Mouse (Mus musculus): ENCODE measurements around the gene Lsm14a. TPM values are rescaled to one million over a fixed set of nuclear protein-coding genes. Genes with fewer than 3 reads are reported as not detected.

Gene Lsm14a
- 10 to 100 TPM; 80.6 to 95.3 (median 90.6) TPM for total RNA-seq (2022)

- DNase-seq (ENCODE audit: low spot score in 2 of 2): no peak
Measured at GRCm38 (mm10) chr7:34393215-34393614, at the start of gene Lsm14a. TSS of gene Lsm14a (minus strand) at chr7:34393315.

GRCm38 (mm10) chr7:34438903-34439302 lies 45.8 kb upstream of the Lsm14a start:
- DNase-seq (ENCODE audit: low spot score in 2 of 2): no peak

DNA sequence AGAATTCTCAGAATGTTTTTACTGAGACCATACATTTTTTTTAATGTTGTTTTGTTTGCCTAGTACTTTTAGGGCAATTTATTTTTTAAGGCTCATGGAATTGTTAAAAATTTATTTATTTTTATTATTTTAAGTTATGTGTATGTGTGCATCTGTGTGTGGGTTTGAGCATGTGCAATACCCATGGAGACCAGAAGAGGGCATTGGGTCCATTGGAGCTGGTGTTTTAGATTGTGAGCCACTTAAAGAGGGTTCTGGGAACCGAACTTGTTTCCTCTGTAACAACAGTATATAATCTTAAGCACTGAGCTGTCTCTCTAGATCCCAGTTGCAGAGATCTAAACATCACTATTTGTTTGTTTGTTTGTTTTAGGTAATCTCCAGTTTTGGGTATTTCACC lies 40.5 kb upstream of the Lsm14a start:
- DNase-seq (ENCODE audit: low spot score in 2 of 2): no peak

- DNase-seq (ENCODE audit: low spot score in 2 of 2): no peak
Measured at GRCm38 (mm10) chr7:34421201-34421600, 28.1 kb upstream of the Lsm14a start.

GRCm38 (mm10) chr7:34407492-34407891 lies 14.4 kb upstream of the Lsm14a start:
- DNase-seq (ENCODE audit: low spot score in 2 of 2): no peak

DNA sequence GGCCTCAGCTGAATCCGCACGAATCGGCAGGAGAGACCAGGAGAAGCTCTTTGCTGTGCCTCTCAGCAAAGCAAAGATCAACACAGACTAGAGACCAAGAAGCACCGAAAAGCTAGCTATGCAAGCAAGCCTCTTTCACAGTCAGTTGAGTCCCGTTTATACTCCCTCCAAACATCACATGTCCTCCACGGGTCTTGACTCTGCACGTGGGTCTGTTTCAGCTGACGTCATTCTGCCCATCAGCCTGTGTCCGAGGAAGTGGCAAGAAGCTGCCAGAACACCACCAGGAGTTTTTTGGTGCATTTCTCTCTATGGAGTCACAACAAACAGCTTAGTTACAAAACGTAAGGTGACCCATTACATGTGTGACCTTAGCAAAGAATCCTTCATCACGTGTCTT lies 10.8 kb upstream of the Lsm14a start:
- DNase-seq (ENCODE audit: low spot score in 2 of 2): no peak

- DNase-seq (ENCODE audit: low spot score in 2 of 2): no peak
Measured at GRCm38 (mm10) chr7:34400070-34400469, 7.0 kb upstream of the Lsm14a start.

- DNase-seq (ENCODE audit: low spot score in 2 of 2): no peak
Measured at GRCm38 (mm10) chr7:34398831-34399230, 5.7 kb upstream of the Lsm14a start.

DNA sequence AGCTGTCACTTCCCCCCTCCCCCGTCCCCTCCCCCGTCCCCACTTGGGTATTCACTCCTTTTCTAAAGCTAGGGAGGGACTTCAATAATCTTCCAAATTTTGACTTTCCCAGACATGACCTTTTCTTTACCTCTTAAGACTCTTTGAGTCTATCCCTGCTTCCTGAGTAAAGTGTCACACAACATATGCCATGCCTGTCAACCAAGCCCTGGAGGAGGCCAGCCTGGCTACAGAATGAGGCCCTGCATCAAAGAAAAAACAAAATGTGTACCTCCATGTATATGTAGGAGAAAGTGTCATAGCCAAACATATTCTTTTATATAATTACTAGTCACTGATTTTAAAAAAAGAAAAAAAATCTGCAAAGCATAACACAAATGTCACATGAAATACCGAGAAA lies 3.7 kb upstream of the Lsm14a start:
- DNase-seq (ENCODE audit: low spot score in 2 of 2): no peak

DNA sequence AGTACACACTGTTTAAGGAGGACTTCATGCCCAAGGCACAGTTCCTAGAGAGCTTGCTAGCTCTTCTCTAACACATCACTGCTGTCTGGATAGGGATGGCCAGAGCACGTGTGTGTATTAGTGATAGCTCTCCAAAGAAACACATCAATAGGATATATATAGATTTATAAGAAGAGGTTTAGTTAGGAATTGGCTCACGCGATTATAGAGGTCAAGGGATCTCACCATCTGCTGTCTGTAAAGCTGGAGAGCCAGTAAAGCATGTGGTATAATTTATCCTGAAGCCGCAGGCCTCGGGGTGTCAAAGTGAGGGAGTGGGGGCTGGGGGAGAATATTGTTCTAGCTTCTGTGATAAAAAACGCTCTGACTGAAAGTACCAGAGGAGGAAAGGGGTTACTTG lies 2.6 kb upstream of the Lsm14a start:
- DNase-seq (ENCODE audit: low spot score in 2 of 2): no peak

DNA sequence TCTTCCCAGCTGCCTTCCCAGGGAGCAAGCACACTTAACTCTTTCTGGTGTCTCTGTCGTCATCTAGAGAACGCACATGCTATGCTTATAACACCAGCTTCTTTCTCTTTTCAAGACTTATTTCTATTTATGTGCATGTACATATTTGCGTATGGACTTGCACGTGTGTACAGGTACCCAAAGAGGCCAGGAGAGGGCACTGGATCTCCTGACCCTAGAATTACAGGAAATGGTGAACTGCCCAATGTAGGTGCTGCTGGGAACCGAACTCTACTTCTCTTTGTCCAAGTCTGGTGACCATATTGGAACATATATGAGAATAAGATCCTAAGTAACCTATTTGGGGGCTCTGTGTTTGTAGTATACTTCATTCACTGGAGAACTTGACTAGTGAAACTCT lies 1.5 kb upstream of the Lsm14a start:
- no peak for DNase-seq (ENCODE audit: low spot score in 2 of 2)

DNA sequence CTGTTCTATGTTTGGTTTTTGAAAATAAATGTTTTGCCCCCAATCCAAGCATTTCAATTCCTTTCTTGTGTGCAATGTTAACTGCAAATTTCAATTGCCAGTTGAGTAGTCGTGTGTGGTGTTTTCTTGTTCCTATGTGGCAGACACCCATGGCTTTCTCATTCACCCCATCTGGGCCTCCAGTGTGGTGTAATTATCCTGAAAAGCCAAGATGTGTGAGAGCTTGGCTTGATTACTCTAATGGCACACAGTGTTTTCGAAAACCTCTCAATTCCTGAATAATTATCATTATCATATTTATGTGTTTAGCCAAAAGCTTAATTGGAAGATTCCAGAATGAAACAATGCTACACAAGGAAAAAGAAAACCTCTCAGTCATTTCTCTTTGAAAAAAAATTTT lies 976 bp upstream of the Lsm14a start:
- no peak for DNase-seq (ENCODE audit: low spot score in 2 of 2)

DNA sequence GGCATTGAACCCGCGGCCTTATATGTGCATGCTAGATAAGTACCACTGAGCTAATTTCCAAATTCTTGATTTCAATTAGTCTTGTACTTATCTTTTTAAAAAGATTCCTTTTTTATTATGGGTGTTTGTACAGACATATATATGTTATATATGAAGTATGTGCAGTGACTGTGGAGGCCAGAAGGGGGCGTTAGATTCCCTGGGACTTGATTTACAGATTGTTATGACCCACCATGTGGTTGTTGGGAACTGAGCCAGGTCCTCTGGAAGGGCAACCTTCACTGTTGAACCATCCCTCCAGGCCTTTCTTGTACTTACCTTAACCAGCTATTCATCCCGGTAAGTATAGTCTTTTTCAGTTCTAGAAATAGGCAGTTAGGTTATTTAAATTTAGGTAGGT lies 780 bp downstream of the Lsm14a start:
- no peak for DNase-seq (ENCODE audit: low spot score in 2 of 2)

DNA sequence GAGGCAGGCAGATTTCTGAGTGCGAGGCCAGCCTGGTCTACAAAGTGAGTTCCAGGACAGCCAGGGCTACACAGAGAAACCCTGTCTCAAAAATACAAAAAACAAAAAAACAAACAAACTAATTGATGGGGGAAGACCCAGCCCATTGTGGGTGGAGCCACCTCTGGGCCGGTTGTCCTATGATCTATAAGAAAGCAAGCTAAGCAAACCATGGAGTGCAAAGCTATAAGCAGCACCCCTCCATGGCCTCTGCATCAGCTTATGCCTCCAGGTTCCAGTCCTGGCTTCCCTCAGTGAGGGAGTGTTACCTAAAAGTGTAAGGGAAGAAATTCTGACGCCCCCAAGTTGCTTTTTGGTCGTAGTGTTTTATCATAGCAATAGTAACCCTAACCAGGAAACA lies 1.4 kb downstream of the Lsm14a start:
- no peak for DNase-seq (ENCODE audit: low spot score in 2 of 2)

DNA sequence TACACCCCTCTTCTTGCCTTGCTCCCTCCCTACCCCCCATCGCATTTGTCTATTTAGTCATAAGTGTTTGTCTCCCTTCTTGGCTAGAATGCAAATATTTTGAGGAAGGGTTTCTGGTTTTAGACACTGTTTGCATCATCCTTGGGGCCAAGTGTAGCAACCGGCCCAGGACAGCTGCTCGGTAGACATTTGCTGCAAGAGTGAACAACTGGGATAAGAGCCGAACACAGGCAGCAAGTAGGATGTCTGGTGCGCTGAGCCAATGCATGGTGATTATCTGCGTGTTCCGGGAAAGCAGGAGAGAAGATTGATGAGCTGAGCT lies 2.3 kb downstream of the Lsm14a start:
- no peak for DNase-seq (ENCODE audit: low spot score in 2 of 2)

- no peak for DNase-seq (ENCODE audit: low spot score in 2 of 2)
Measured at GRCm38 (mm10) chr7:34390111-34390833, 2.8 kb downstream of the Lsm14a start.

DNA sequence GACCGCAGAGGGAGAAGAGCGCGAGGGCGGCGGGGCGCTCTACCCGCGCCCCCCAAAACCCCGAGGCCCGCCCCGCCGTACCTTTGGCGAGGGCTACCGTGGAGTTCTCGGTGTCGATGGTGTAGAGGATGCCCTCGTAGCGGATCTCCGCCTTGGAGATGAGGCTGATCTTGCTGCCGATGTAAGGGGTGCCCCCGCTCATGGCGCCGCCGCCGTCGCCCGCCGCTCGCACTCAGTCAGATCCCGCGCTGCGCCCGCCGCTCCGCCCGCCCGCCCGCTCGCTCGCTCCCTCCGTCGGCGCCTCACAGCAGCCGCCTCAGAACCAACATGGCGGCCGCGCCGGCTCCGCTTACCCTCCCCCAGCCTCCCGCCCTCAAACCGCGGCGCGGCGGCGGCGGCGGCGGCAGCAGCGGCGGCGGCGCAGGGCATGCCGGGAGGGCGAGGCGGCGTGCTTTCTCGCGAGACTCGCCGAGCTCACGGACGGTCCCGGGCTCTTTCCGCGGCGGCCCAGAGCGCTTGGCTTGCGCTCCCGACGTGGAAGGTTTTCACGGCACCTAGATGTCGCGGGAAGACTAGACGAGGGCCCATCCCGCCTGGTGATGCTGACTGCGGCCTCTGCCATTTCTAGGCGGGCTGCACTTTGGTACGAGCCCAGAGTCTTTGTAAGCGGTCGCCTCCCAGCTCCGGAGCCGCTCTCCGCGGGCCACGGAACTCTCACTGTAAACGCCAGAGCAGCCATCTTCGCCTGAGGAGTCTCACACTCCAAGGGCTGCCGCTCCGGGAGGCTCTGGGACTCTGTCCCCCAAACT lies 3.6 kb downstream of the Lsm14a start:
- DNase-seq (ENCODE audit: low spot score in 2 of 2): peak; percentile 85 to 92

DNA sequence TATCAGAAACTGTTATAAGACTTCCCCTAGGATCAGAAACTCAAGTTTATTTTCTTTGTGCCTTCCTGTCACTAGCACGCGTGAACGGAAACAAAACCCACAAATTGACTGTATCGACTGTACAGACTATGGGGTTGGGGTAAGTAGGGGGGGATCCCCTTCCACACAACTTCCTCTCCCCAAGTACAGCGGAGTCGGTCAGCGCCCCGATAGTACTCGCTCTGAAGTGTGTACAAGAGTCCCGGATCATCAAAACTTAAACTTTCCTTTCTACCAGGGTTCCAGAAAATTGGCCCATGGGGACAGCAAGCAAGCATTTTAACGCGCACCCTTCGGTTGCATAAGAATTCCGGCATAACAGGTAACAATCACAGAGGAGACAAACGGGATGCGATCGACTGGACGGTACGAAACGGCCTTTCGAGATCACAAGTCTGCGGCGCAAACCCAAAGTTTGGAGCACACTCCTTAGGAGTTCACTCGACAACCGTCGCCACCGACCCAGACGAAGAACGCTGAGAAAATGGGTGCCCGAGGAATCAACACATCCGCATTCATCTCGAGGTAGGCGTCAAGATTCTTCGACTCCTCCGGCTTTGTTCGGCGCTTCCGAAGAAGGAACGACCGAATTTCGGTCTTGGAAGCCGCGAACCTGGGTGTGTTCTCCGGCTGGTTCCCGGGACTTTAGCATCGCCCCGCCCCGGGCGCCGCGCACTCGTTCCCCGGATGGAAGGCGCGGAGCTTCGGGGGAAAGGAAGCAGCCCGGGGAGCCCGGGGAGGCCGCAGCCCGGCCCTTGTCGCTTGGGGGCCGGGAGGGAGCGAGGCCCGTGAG lies 4.5 kb downstream of the Lsm14a start:
- peak; percentile 22 to 52 for DNase-seq (ENCODE audit: low spot score in 2 of 2)

- no peak for DNase-seq (ENCODE audit: low spot score in 2 of 2)
Measured at GRCm38 (mm10) chr7:34387784-34388444, 5.2 kb downstream of the Lsm14a start.

GRCm38 (mm10) chr7:34382803-34383202 lies 10.3 kb downstream of the Lsm14a start:
- no peak for DNase-seq (ENCODE audit: low spot score in 2 of 2)

DNA sequence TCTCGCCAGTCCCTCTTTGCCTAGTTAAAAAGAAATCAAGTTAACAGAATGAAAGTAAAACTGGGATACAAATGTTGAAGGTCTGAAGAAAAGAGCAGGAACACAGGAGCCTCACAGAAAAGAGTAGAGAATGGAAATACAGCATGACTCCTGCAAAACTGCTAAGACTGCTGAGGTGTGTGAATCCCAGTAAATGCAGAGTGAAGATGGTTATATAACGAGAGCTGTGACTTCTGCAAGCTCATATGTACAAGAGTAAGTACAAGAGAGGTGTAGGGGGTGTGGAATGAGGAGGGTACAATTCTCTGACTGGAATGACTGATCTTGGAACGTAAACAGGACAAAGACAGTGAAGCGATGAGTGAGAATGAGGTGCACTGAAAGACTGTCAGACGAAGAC lies 11.4 kb downstream of the Lsm14a start:
- DNase-seq (ENCODE audit: low spot score in 2 of 2): no peak

DNA sequence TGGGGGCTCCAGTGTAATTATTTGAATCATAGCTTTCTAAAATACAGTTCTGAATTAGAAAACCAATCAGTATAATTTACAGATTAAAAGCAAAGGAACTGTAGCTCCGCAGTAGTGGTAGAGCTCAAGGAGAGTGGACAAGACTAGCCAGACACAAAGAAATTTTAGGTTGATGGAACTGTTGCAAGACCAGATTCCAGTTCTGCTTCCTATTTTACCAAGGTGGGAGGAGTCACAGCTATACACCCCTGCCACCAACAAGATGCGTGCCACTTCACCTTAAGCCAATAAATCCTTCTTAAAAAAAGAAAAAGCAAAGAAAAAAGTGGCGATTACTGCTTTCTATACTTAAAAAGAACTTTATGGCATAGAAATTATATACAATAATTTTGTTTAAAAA lies 12.8 kb downstream of the Lsm14a start:
- DNase-seq (ENCODE audit: low spot score in 2 of 2): no peak
